Mouse (Mus musculus) megakaryocyte, embryonic 14.5 days (primary cell): ENCODE results near the gene Gramd4.

Source experiments
- FLI1 ChIP-seq: IDR thresholded peaks from 2 replicates; pipeline ENCODE4 v1.6.1; 2012; ENCODE audit warnings: low read length, inconsistent platforms, mixed read lengths
- GATA1 ChIP-seq: IDR thresholded peaks from 3 replicates; pipeline ENCODE4 v1.6.1; 2012; ENCODE audit warnings: mixed read lengths, low read length, inconsistent platforms, borderline replicate concordance

DNA sequence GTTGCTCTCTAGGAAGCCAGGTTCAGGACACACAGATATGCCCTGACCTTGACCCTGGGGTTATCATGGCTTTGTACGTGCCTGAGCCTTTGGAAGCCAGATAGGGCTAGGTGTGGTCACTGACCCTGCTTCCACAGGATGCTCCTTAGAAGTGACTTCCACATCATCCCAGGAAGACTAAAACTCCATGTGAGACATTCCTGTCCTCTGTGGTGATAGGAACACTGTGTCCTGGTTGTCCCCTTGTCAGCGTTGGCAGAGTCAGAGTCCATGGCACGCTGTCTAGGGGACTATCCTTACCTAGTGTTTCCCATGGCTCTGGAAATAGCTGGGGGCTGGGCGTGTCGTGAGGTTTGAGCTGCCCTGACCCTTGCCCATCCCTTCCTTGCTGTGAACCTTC, 58.9 kb downstream of the Gramd4 start:
- TF ChIP-seq GATA1 (no peak), FLI1 (no peak)
